Mouse (Mus musculus) c-Kit-negative CD71-positive TER-119-positive erythroid progenitor cells, embryonic 14.5 days (primary cell): Measurements from ENCODE around the gene Vwa3b.

Source experiments
- DNase-seq: peaks from one replicate; pipeline ENCODE4 v3.0.0-alpha.2; 2013; ENCODE audit warnings: low read depth, low spot score

Vwa3b gene

GRCm38 (mm10) chr1:37009880-37010279, 16.5 kb upstream of the Vwa3b start:
- no peak for DNase-seq

DNA sequence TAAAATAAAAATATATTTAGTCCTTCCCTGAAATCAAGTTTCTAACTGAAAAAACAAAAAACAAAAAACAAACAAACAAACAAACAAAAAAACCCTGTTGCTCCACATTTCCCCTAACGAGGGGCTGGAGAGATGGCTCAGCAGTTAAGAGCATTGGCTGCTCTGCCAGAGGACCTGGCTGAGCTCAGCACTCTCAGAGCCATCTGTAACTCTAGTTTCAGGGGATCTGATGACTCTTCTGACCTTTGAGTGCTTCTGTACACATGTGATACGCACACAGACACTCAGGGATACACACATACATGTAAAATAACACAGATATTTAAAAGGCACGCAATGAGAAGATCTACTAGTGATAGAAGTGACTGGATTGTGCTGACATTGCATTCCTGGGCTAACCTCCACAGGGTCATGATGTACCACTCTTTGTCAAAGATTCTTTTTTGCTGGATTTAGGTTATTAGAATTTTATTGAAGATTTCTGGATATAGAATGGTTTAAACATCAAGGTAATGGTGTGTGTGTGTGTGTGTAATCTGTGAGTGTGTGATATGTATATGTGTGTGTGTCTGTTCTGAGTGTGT, 14.7 kb upstream of the Vwa3b start:
- no peak for DNase-seq

GRCm38 (mm10) chr1:37013006-37013405, 13.4 kb upstream of the Vwa3b start:
- DNase-seq: no peak

- DNase-seq: no peak
Measured at GRCm38 (mm10) chr1:37013687-37014086, 12.7 kb upstream of the Vwa3b start.

GRCm38 (mm10) chr1:37019017-37019416, 7.4 kb upstream of the Vwa3b start:
- DNase-seq: no peak

GRCm38 (mm10) chr1:37022704-37023103, 3.7 kb upstream of the Vwa3b start:
- DNase-seq: no peak

- no peak for DNase-seq
Measured at GRCm38 (mm10) chr1:37024736-37025135, 1.7 kb upstream of the Vwa3b start.

GRCm38 (mm10) chr1:37025376-37025775, 1.0 kb upstream of the Vwa3b start:
- no peak for DNase-seq

DNA sequence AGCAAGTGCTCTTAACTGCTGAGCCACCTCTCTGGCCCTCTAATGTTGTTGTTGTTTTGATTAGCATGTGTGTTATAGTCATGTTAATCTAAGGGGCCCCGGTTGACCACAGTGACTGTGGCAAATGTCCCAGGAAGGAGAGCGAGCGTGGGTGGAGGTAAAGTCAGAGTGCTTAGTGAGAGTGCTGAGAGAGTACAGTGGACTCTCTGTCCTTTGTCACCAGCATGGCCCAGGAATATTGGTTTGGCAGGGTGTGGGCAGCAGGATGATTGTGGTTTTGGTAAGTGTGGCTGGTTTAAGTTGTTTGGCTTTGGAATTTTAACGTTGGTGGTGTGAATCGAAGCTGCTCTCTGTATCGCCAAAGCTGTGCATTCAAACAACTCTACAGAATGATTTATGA, 470 bp downstream of the Vwa3b start:
- no peak for DNase-seq

- no peak for DNase-seq
Measured at GRCm38 (mm10) chr1:37028439-37029153, 2.2 kb downstream of the Vwa3b start.

DNA sequence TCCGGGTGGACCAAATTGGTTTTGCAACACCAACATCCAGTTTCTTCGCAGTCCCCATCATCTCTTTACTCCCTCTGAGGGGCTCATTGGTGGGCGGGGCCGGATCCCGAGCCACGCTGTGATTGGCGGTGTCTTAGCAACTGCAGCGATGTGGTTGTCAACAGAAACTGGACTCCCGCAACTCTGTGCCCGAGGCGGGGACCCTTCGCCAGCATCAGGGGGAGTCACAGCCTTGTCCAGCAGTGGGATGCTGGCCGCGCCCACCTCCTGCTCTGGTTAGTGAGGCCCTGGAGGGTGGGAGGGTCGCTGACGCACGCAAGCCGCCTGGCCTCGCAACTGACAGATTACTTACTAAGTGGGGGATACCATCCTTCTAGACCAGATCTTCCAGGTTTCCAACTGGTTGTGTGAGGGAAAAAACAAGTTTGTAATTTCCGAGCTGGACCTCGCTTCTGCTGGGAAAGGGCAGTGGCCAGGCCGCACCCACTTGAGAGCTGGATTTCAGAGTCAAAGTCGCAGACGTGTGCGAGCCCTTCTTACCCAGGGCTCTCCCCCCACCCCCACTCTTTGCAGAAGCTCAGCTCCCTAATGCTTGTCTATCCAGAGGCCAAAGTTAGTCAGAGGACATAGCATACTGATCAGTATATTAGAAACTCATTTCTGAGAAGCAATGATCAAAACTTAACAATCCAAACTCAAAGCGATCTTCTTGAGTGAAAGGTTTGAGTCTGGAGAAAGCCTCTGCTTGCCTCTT, 2.9 kb downstream of the Vwa3b start:
- DNase-seq: no peak

- no peak for DNase-seq
Measured at GRCm38 (mm10) chr1:37029942-37030341, 3.5 kb downstream of the Vwa3b start.

GRCm38 (mm10) chr1:37030693-37031092, 4.3 kb downstream of the Vwa3b start:
- no peak for DNase-seq

GRCm38 (mm10) chr1:37035879-37036278, 9.5 kb downstream of the Vwa3b start:
- DNase-seq: no peak

DNA sequence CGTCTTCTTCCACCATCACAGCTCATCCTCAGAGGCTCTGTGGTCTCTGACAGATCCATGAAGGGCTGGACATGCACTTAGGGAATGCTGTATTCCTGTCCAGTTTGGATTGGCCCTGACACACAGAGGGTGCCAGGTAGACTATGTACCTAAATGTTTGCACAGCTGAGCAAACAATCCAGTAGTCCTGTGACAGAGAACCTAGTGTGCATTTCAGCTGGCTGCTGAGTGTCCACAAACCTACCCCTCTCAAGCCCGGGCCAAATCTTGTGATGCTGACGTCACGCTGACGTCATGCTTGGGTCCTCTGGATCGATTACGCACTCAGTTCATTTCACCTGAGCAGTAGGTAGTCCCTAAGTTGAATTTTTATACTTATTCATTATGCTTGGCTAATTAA, 14.7 kb downstream of the Vwa3b start:
- DNase-seq: no peak

GRCm38 (mm10) chr1:37041856-37042255, 15.5 kb downstream of the Vwa3b start:
- DNase-seq: no peak

- no peak for DNase-seq
Measured at GRCm38 (mm10) chr1:37042769-37043168, 16.4 kb downstream of the Vwa3b start.

GRCm38 (mm10) chr1:37043196-37043595, 16.8 kb downstream of the Vwa3b start:
- no peak for DNase-seq

GRCm38 (mm10) chr1:37045472-37045871, 19.1 kb downstream of the Vwa3b start:
- DNase-seq: no peak

- DNase-seq: no peak
Measured at GRCm38 (mm10) chr1:37049159-37049558, 22.8 kb downstream of the Vwa3b start.

DNA sequence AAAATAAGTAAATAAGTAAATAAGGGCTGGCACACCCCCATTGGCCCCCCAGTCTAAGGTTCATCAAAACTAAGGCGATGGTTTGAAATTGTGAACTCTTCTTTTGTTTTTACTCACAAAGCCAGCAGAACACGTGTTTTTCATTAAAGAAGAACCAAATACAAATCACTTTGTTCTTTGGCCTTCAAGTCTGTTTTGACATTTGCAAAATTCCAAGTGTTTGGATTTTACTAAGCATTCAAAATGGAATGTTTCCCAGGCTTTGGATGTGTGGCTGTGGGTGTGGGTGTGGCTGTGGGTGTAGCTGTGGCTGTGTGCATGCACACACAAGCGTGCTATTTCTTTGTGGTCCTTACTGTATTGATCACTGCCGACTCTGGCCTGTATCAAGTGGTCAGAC, 27.3 kb downstream of the Vwa3b start:
- no peak for DNase-seq

DNA sequence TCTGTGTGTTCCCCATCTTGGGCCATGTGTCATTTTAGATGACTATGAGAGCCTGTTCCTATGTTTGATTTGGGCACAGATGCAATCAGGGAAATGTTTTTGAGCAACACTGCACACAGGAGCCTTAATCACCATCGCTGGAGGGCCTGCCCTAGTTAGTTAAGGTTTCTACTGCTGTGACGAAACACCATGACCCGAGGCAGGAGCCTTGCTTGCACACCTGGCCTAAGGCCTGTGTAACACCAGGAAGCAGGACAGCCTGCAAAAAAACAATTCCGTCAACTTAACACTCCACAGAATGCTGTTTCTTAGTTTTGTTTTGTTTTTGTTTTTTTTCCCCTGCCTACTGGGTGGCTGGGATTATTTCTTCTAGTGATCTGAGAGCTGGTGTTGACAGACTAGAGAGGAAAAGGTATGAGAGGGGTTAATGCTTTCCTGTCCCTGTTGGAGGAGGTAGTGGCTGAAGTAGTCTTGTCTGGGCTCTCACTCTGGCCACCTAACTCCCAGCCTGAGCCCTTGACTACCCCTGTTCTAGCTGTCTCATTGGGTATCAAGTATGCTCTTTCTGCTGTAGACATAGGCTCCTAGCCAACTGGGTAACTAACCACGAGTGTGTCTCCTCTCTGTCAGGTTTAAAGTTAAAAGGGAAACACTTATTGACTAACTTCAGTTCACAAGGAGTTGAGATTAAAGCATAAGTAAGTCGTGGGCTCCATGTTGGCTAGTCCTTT, 30.6 kb downstream of the Vwa3b start:
- no peak for DNase-seq
